Mouse (Mus musculus) forebrain, embryonic 16.5 days (tissue): Measurements from ENCODE around the gene Zfp770. TPM values are rescaled to one million over a fixed set of nuclear protein-coding genes. Genes with fewer than 3 reads are reported as not detected.

Source experiments
- ATAC-seq: fragments of 200-750 bp; cut with Nextera tagmentation; 2 replicates; pipeline ENCODE4 v1.8.0; 2017; ENCODE audit warnings: mild to moderate bottlenecking, moderate library complexity
- H3K27ac ChIP-seq: fragments of 300-500 bp; sonication (generic); 2 replicates; pipeline ENCODE4 v1.5.1; 2014; ENCODE audit warnings: low read length, control low read depth
- H3K27me3 ChIP-seq: fragments of 300-500 bp; sonication (generic); replicated peaks from 2 replicates; pipeline ENCODE4 v1.6.1; 2014; ENCODE audit warnings: low read length; ENCODE audit not compliant: control insufficient read depth, insufficient read depth
- H3K36me3 ChIP-seq: fragments of 300-500 bp; sonication (generic); 2 replicates; pipeline ENCODE4 v1.6.1; 2014; ENCODE audit not compliant: control insufficient read depth, insufficient read depth
- H3K4me1 ChIP-seq: fragments of 300-500 bp; sonication (generic); replicated peaks from 2 replicates; pipeline ENCODE4 v1.6.1; 2014; ENCODE audit warnings: low read length; ENCODE audit not compliant: control insufficient read depth, insufficient read depth
- H3K4me2 ChIP-seq: fragments of 300-500 bp; sonication (generic); 2 replicates; pipeline ENCODE4 v1.6.1; 2014; ENCODE audit warnings: mild to moderate bottlenecking, low read length, control low read depth
- H3K4me3 ChIP-seq: fragments of 300-500 bp; sonication (generic); replicated peaks from 2 replicates; pipeline ENCODE4 v1.5.1; 2014; ENCODE audit warnings: mild to moderate bottlenecking, low read length, control low read depth
- H3K9ac ChIP-seq: fragments of 300-500 bp; sonication (generic); replicated peaks from 2 replicates; pipeline ENCODE4 v1.6.1; 2014; ENCODE audit warnings: low read depth, low read length, control low read depth
- H3K9me3 ChIP-seq: fragments of 300-500 bp; sonication (generic); 2 replicates; pipeline ENCODE4 v1.6.1; 2016; ENCODE audit warnings: low read length; ENCODE audit not compliant: control insufficient read depth
- WGBS: fragments of 180-500 bp; shearing (Covaris S2); extraction: QIAGEN DNeasy Blood & Tissue Kit; methylation state at CpG from one replicate; pipeline ENCODE4 v1.1.7; 2014; 5-methylcytosine and 5-hydroxymethylcytosine counted together
- polyA plus RNA-seq: library from polyadenylated mRNA; unstranded; fragments of >200 nt; fragmentation: Nextera tagmentation; extraction: Ambion mirVana; gene quantifications from 2 replicates; pipeline ENCODE4 v1.2.1, GENCODE M21; 2015

The Zfp770 gene
- polyA plus RNA-seq: 5.2 and 6.0 TPM in 2 replicates

GRCm38 (mm10) chr2:114200932-114201559 lies at the start of gene Zfp770:
TSS of gene Zfp770 (minus strand) at chr2:114201469.
- peaks cover 12% of the 10 kb centered on the region for H3K4me1 ChIP-seq
- WGBS: under 1% methylated on average over 36 of the region's 36 CpGs
- peak within 1 kb of the TSS; percentile 88 for H3K4me2 ChIP-seq
- H3K9ac ChIP-seq: peak within 1 kb of the TSS; percentile 98
- peak within 1 kb of the TSS; percentile 97 for H3K4me3 ChIP-seq
- H3K27me3 ChIP-seq: 0 out of 2 replicates have a peak, but pooled peaks cover 3% of the 10 kb centered on the region
- peak; percentile 98 for ATAC-seq
- peak within 1 kb of the TSS; percentile 78 for H3K27ac ChIP-seq
- peaks cover 5% of the 10 kb centered on the region; the same call in 1 of the 2 replicates for H3K36me3 ChIP-seq
- no peaks in the 10 kb centered on the region for H3K9me3 ChIP-seq

GRCm38 (mm10) chr2:114249440-114249839 lies 48.2 kb upstream of the Zfp770 start:
- no peak for ATAC-seq
- Histone ChIP-seq H3K9me3 (no peaks in the 10 kb centered on the region), H3K4me1 (no peaks in the 10 kb centered on the region), H3K4me2 (no peak overlapping the region), H3K36me3 (no peaks in the 10 kb centered on the region), H3K27me3 (no peaks in the 10 kb centered on the region), H3K4me3 (no peak overlapping the region), H3K9ac (no peak overlapping the region), H3K27ac (no peak overlapping the region)
- 71% methylated on average over 6 of the region's 6 CpGs for WGBS

GRCm38 (mm10) chr2:114237639-114238038 lies 36.4 kb upstream of the Zfp770 start:
- H3K36me3 ChIP-seq: no peaks in the 10 kb centered on the region
- no peaks in the 10 kb centered on the region for H3K4me1 ChIP-seq
- no peak overlapping the region for H3K27ac ChIP-seq
- H3K4me2 ChIP-seq: no peak overlapping the region
- 9% methylated on average over 4 of the region's 4 CpGs for WGBS
- no peak for ATAC-seq
- H3K9ac ChIP-seq: no peak overlapping the region
- H3K27me3 ChIP-seq: no peaks in the 10 kb centered on the region
- H3K4me3 ChIP-seq: no peak overlapping the region
- H3K9me3 ChIP-seq: no peaks in the 10 kb centered on the region

GRCm38 (mm10) chr2:114236566-114236965 lies 35.3 kb upstream of the Zfp770 start:
- no peak for ATAC-seq
- no peaks in the 10 kb centered on the region for H3K27me3 ChIP-seq

GRCm38 (mm10) chr2:114235584-114235983 lies 34.3 kb upstream of the Zfp770 start:
- no peaks in the 10 kb centered on the region for H3K36me3 ChIP-seq
- H3K9me3 ChIP-seq: no peaks in the 10 kb centered on the region
- H3K9ac ChIP-seq: no peak overlapping the region
- ATAC-seq: no peak
- no peak overlapping the region for H3K4me3 ChIP-seq
- 89% methylated on average over 3 of the region's 3 CpGs for WGBS
- H3K4me2 ChIP-seq: no peak overlapping the region
- H3K4me1 ChIP-seq: no peaks in the 10 kb centered on the region
- H3K27me3 ChIP-seq: no peaks in the 10 kb centered on the region
- no peak overlapping the region for H3K27ac ChIP-seq

More at GRCm38 (mm10) chr2:114236566-114236965, 35.3 kb upstream of the Zfp770 start:
- H3K4me3 ChIP-seq: no peak overlapping the region
- H3K9ac ChIP-seq: no peak overlapping the region
- 90% methylated on average over 1 of the region's 1 CpGs for WGBS
- no peak overlapping the region for H3K27ac ChIP-seq
- no peak overlapping the region for H3K4me2 ChIP-seq
- no peaks in the 10 kb centered on the region for H3K9me3 ChIP-seq
- no peaks in the 10 kb centered on the region for H3K36me3 ChIP-seq
- no peaks in the 10 kb centered on the region for H3K4me1 ChIP-seq

GRCm38 (mm10) chr2:114231248-114231647 lies 30.0 kb upstream of the Zfp770 start:
- Histone ChIP-seq H3K4me3 (no peak overlapping the region), H3K36me3 (no peaks in the 10 kb centered on the region), H3K27ac (no peak overlapping the region), H3K4me1 (no peaks in the 10 kb centered on the region), H3K9ac (no peak overlapping the region), H3K9me3 (no peaks in the 10 kb centered on the region), H3K4me2 (no peak overlapping the region), H3K27me3 (no peaks in the 10 kb centered on the region)
- ATAC-seq: no peak
- 69% methylated on average over 2 of the region's 2 CpGs for WGBS

- Histone ChIP-seq H3K4me3 (no peak overlapping the region), H3K9ac (no peak overlapping the region), H3K27me3 (no peaks in the 10 kb centered on the region), H3K4me2 (no peak overlapping the region), H3K4me1 (no peaks in the 10 kb centered on the region), H3K36me3 (no peaks in the 10 kb centered on the region), H3K9me3 (no peaks in the 10 kb centered on the region), H3K27ac (no peak overlapping the region)
- peak; percentile 64; the same call in 1 of the 2 replicates for ATAC-seq
- 66% methylated on average over 2 of the region's 2 CpGs for WGBS
Observed at GRCm38 (mm10) chr2:114228672-114229071, 27.4 kb upstream of the Zfp770 start.

- H3K4me3 ChIP-seq: no peak overlapping the region
- H3K27ac ChIP-seq: no peak overlapping the region
- H3K4me1 ChIP-seq: peaks cover 7% of the 10 kb centered on the region
- no peaks in the 10 kb centered on the region for H3K36me3 ChIP-seq
- 64% methylated on average over 6 of the region's 6 CpGs for WGBS
- ATAC-seq: no peak
- H3K27me3 ChIP-seq: 0 out of 2 replicates have a peak, but pooled peaks cover 3% of the 10 kb centered on the region
- H3K4me2 ChIP-seq: no peak overlapping the region
- no peaks in the 10 kb centered on the region for H3K9me3 ChIP-seq
- no peak overlapping the region for H3K9ac ChIP-seq
Observed at GRCm38 (mm10) chr2:114205036-114205435, 3.8 kb upstream of the Zfp770 start.

- peak overlapping the region; percentile 98 for H3K9ac ChIP-seq
- no peak overlapping the region; the same call in 1 of the 2 replicates for H3K27ac ChIP-seq
- no peaks in the 10 kb centered on the region for H3K9me3 ChIP-seq
- peaks cover 4% of the 10 kb centered on the region; the same call in 1 of the 2 replicates for H3K36me3 ChIP-seq
- H3K4me1 ChIP-seq: peaks cover 12% of the 10 kb centered on the region
- H3K27me3 ChIP-seq: 0 out of 2 replicates have a peak, but pooled peaks cover 3% of the 10 kb centered on the region
- ATAC-seq: no peak; the same call in 1 of the 2 replicates
- H3K4me2 ChIP-seq: peak overlapping the region; percentile 52
- peak overlapping the region; percentile 97 for H3K4me3 ChIP-seq
- 28% methylated on average over 4 of the region's 4 CpGs for WGBS
Observed at GRCm38 (mm10) chr2:114201574-114201973, 305 bp upstream of the Zfp770 start.
